Mouse (Mus musculus): ENCODE measurements around the gene Myo1g. TPM values are rescaled to one million over a fixed set of nuclear protein-coding genes. Genes with fewer than 3 reads are reported as not detected.
"Not testable (repeated sequence)": the region's sequence is repeated elsewhere in the genome, so short reads cannot be mapped to it uniquely, and the experiment has no call there.

Gene Myo1g
- polyA plus RNA-seq, 1 experiment from 2014 or later = 0.86 TPM

- Histone ChIP-seq H3K36me3 (peaks cover 45% of the 10 kb centered on the region), H3K27ac (peak overlapping the region; percentile 98), H3K4me3 (peak overlapping the region; percentile 85), H3K4me1 (peaks cover 20% of the 10 kb centered on the region), H3K9me3 (replicated peaks) (no peaks in the 10 kb centered on the region), H3K27me3 (ENCODE audit: low read depth, poor library complexity, severe bottlenecking) (no peaks in the 10 kb centered on the region)
- no peak for DNase-seq (ENCODE audit: low spot score)
- 40% methylated on average over 6 of the region's 6 CpGs for WGBS
Observed at GRCm38 (mm10) chr11:6547696-6548325, 27.0 kb upstream of the Myo1g start.

- H3K36me3 ChIP-seq = peaks cover 38% of the 10 kb centered on the region
- peak overlapping the region; percentile 98 for H3K27ac ChIP-seq
- under 1% methylated on average over 39 of the region's 41 CpGs for WGBS
- DNase-seq (ENCODE audit: low spot score) = peak; percentile 86
- no peaks in the 10 kb centered on the region for H3K9me3 ChIP-seq (replicated peaks)
- H3K4me3 ChIP-seq = peak overlapping the region; percentile 85
- no peaks in the 10 kb centered on the region for H3K27me3 ChIP-seq (ENCODE audit: low read depth, poor library complexity, severe bottlenecking)
- peaks cover 20% of the 10 kb centered on the region for H3K4me1 ChIP-seq
Observed at GRCm38 (mm10) chr11:6547037-6547680, 26.4 kb upstream of the Myo1g start.

GRCm38 (mm10) chr11:6546205-6547013 lies 25.6 kb upstream of the Myo1g start, which contains the start of gene Ccm2:
Ccm2 (plus strand) TSS chr11:6546887.
- H3K27ac ChIP-seq = peak within 1 kb of the TSS; percentile 98
- H3K36me3 ChIP-seq = peaks cover 31% of the 10 kb centered on the region
- H3K4me1 ChIP-seq = peaks cover 20% of the 10 kb centered on the region
- no peaks in the 10 kb centered on the region for H3K9me3 ChIP-seq (replicated peaks)
- peak; percentile 100 for DNase-seq (ENCODE audit: low spot score)
- H3K27me3 ChIP-seq (ENCODE audit: low read depth, poor library complexity, severe bottlenecking) = no peaks in the 10 kb centered on the region
- H3K4me3 ChIP-seq = peak within 1 kb of the TSS; percentile 85
- WGBS = under 1% methylated on average over 57 of the region's 57 CpGs

DNA sequence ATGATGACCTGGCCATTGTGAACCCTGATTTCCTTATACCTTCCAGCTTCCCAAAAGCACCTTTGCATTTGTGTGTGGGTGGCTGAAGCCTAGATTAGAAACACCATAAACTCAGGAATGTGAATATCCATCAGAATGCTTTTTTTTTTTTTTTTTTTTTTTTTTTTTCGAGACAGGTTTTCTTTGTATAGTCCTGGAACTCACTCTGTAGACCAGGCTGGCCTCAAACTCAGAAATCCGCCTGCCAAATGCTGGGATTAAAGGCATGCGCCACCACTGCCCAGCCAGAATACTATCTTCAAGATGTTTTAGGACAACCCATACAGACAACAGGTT lies 25.1 kb upstream of the Myo1g start:
- Histone ChIP-seq H3K4me1 (peaks cover 20% of the 10 kb centered on the region), H3K9me3 (replicated peaks) (no peaks in the 10 kb centered on the region), H3K4me3 (peak overlapping the region; percentile 85), H3K27ac (peak overlapping the region; percentile 98), H3K36me3 (peaks cover 25% of the 10 kb centered on the region), H3K27me3 (ENCODE audit: low read depth, poor library complexity, severe bottlenecking) (no peaks in the 10 kb centered on the region)
- 32% methylated on average over 3 of the region's 3 CpGs for WGBS
- no peak for DNase-seq (ENCODE audit: low spot score)

DNA sequence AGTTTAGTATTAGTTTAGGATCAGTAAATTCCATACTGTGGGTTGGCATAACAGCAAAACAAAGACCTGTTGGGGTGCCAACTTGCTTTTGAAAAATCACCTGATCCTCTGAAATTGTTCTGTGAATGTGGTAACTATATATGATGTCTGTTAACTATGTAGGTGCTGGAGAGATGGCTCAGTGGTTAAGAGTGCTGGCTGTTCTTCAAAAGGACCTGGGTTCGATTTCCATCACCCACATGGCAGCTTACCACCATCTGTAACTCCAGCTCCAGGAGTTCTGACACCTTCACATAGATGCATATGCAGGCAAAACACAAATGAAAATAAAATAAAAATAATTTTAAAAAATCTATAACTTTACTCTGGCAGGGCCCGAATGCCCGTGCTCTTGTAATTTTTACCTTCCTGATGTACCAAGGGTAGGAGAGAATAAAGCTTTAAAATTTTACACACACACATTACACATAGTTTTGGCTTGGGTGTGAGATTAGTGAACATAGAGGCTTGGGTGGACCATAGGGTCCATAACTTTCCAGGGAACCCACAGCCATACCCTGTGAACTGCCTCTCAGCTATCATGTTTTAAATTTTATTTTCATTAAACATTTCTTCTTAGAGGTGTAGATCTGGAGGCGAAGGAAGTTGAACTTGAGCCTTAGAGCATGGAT lies 24.6 kb upstream of the Myo1g start:
- H3K27ac ChIP-seq = peak overlapping the region; percentile 98
- H3K4me3 ChIP-seq = 0 out of 2 replicates have a peak overlapping the region, but pooled peaks have one; percentile 85
- peaks cover 20% of the 10 kb centered on the region for H3K36me3 ChIP-seq

DNA sequence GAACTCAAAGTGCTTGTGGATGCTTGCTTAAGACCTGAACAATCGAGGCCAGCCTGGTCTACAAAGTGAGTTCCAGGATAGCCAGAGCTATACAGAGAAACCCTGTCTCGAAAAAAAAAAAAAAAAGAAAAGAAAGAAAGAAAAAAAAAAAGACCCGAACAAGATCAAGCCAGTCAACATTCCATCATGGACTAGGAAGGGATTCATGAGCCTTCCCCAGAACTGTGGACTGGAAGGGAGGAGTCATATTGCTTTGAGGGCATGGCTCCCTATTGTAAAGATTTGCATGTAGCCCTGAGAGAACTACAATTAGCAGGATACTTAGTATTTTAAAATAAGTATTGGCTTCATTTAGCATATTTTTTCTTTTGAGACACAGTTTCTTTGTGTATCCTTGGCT lies 23.9 kb upstream of the Myo1g start:
- peaks cover 20% of the 10 kb centered on the region for H3K4me1 ChIP-seq
- DNase-seq (ENCODE audit: low spot score) = no peak
- H3K36me3 ChIP-seq = peaks cover 13% of the 10 kb centered on the region
- WGBS = 83% methylated on average over 3 of the region's 3 CpGs
- no peak overlapping the region for H3K4me3 ChIP-seq
- no peak overlapping the region for H3K27ac ChIP-seq
- H3K9me3 ChIP-seq (replicated peaks) = no peaks in the 10 kb centered on the region
- no peaks in the 10 kb centered on the region for H3K27me3 ChIP-seq (ENCODE audit: low read depth, poor library complexity, severe bottlenecking)

More for the DNA sequence above, 24.6 kb upstream of the Myo1g start:
- WGBS = 93% methylated on average over 4 of the region's 4 CpGs
- no peak for DNase-seq (ENCODE audit: low spot score)
- Histone ChIP-seq H3K9me3 (replicated peaks) (no peaks in the 10 kb centered on the region), H3K27me3 (ENCODE audit: low read depth, poor library complexity, severe bottlenecking) (no peaks in the 10 kb centered on the region), H3K4me1 (peaks cover 20% of the 10 kb centered on the region)

DNA sequence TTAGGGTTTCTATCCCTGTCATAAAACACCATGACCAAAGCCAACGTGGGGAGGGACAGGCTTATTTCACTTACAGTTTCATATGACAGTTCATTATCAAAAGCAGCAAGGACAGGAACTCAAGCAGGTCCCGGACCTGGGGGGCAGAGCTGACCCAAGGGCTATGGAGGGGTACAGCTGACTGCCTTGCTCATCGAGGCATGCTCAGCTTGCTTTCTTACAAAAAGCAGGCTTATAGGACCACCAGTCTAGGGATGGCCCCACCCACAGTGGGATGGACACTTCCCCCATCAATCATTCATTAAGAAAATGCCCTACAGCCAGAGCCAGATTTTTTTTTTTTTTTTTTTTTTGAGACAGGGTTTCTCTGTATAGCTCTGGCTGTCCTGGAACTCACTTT lies 10.0 kb upstream of the Myo1g start:
- no peak for DNase-seq (ENCODE audit: low spot score)
- Histone ChIP-seq H3K27me3 (ENCODE audit: low read depth, poor library complexity, severe bottlenecking) (no peaks in the 10 kb centered on the region), H3K27ac (no peak overlapping the region), H3K4me3 (no peak overlapping the region), H3K4me1 (peaks cover 3% of the 10 kb centered on the region), H3K36me3 (peaks cover 12% of the 10 kb centered on the region), H3K9me3 (replicated peaks) (no peaks in the 10 kb centered on the region)
- WGBS = 87% methylated on average over 3 of the region's 3 CpGs

GRCm38 (mm10) chr11:6529961-6530360 lies 9.2 kb upstream of the Myo1g start:
- Histone ChIP-seq H3K9me3 (replicated peaks) (no peaks in the 10 kb centered on the region), H3K27me3 (ENCODE audit: low read depth, poor library complexity, severe bottlenecking) (no peaks in the 10 kb centered on the region), H3K36me3 (peaks cover 20% of the 10 kb centered on the region), H3K4me3 (no peak overlapping the region), H3K27ac (no peak overlapping the region), H3K4me1 (peaks cover 3% of the 10 kb centered on the region)
- no peak for DNase-seq (ENCODE audit: low spot score)
- WGBS = 91% methylated on average over 8 of the region's 8 CpGs

GRCm38 (mm10) chr11:6528186-6529006 lies 7.6 kb upstream of the Myo1g start:
- WGBS = under 1% methylated on average over 51 of the region's 51 CpGs
- H3K27me3 ChIP-seq (ENCODE audit: low read depth, poor library complexity, severe bottlenecking) = no peaks in the 10 kb centered on the region
- H3K4me1 ChIP-seq = peaks cover 3% of the 10 kb centered on the region
- peaks cover 35% of the 10 kb centered on the region for H3K36me3 ChIP-seq
- H3K9me3 ChIP-seq (replicated peaks) = no peaks in the 10 kb centered on the region
- peak; percentile 100 for DNase-seq (ENCODE audit: low spot score)
- peak overlapping the region; percentile 85 for H3K27ac ChIP-seq
- H3K4me3 ChIP-seq = peak overlapping the region; percentile 66

GRCm38 (mm10) chr11:6527256-6528185 lies 6.8 kb upstream of the Myo1g start:
- DNase-seq (ENCODE audit: low spot score) = no peak
- H3K4me3 ChIP-seq = peak overlapping the region; percentile 66
- no peaks in the 10 kb centered on the region for H3K27me3 ChIP-seq (ENCODE audit: low read depth, poor library complexity, severe bottlenecking)
- no peaks in the 10 kb centered on the region for H3K9me3 ChIP-seq (replicated peaks)
- peaks cover 37% of the 10 kb centered on the region for H3K36me3 ChIP-seq
- peaks cover 3% of the 10 kb centered on the region for H3K4me1 ChIP-seq
- peak overlapping the region; percentile 85 for H3K27ac ChIP-seq
- WGBS = 19% methylated on average over 10 of the region's 10 CpGs

GRCm38 (mm10) chr11:6526526-6527255 lies 5.9 kb upstream of the Myo1g start:
- 74% methylated on average over 12 of the region's 16 CpGs for WGBS
- Histone ChIP-seq H3K36me3 (peaks cover 37% of the 10 kb centered on the region), H3K4me3 (peak overlapping the region; percentile 66), H3K27ac (peak overlapping the region; percentile 85)
- not testable (repeated sequence) for H3K9me3 ChIP-seq (replicated peaks); DNase-seq (ENCODE audit: low spot score); H3K27me3 ChIP-seq (ENCODE audit: low read depth, poor library complexity, severe bottlenecking); H3K4me1 ChIP-seq

Measured in limb, embryonic 10.5 days (tissue).